Mouse (Mus musculus) T-cell, adult 2 months (primary cell): ENCODE results near the gene Uba7.

Source experiments
- DNase-seq: peaks from one replicate; pipeline ENCODE4 v3.0.0; 2022; ENCODE audit warnings: low spot score

The Uba7 gene

GRCm38 (mm10) chr9:107975399-107976386, at the start of gene Uba7:
Gene Uba7, plus strand, starts transcription at chr9:107975505.
- peak; percentile 52 for DNase-seq

- DNase-seq = no peak
Measured at GRCm38 (mm10) chr9:107926920-107927420, 48.3 kb upstream of the Uba7 start.

- DNase-seq = no peak
Measured at GRCm38 (mm10) chr9:107927749-107928148, 47.6 kb upstream of the Uba7 start.

GRCm38 (mm10) chr9:107928169-107928568, 47.1 kb upstream of the Uba7 start, which contains the start of gene Actl11:
Gene Actl11, plus strand, starts transcription at chr9:107928469.
- no peak for DNase-seq

GRCm38 (mm10) chr9:107932221-107932620, 43.1 kb upstream of the Uba7 start:
- DNase-seq = no peak

GRCm38 (mm10) chr9:107934146-107934545, 41.2 kb upstream of the Uba7 start:
- no peak for DNase-seq

- no peak for DNase-seq
Measured at GRCm38 (mm10) chr9:107935374-107935773, 39.9 kb upstream of the Uba7 start, which contains the start of gene Camkv. Gene Camkv, plus strand, starts transcription at chr9:107935674.

GRCm38 (mm10) chr9:107935790-107936214, 39.5 kb upstream of the Uba7 start:
- peak; percentile 53 for DNase-seq

- no peak for DNase-seq
Measured at GRCm38 (mm10) chr9:107936215-107936822, 39.0 kb upstream of the Uba7 start.

GRCm38 (mm10) chr9:107936831-107937230, 38.5 kb upstream of the Uba7 start:
- no peak for DNase-seq

- no peak for DNase-seq
Measured at GRCm38 (mm10) chr9:107947241-107948194, 27.8 kb upstream of the Uba7 start.

GRCm38 (mm10) chr9:107949184-107949921, 26.0 kb upstream of the Uba7 start:
- no peak for DNase-seq

- DNase-seq = no peak
Measured at GRCm38 (mm10) chr9:107949922-107950235, 25.4 kb upstream of the Uba7 start, which contains the start of gene Traip. Gene Traip, plus strand, starts transcription at chr9:107950136.

- DNase-seq = peak; percentile 83
Measured at GRCm38 (mm10) chr9:107950460-107951355, 24.6 kb upstream of the Uba7 start.

GRCm38 (mm10) chr9:107955613-107956289, 19.6 kb upstream of the Uba7 start:
- DNase-seq = no peak

GRCm38 (mm10) chr9:107957141-107957540, 18.2 kb upstream of the Uba7 start:
- DNase-seq = no peak

GRCm38 (mm10) chr9:107959896-107960295, 15.4 kb upstream of the Uba7 start:
- no peak for DNase-seq

GRCm38 (mm10) chr9:107960928-107961327, 14.4 kb upstream of the Uba7 start:
- no peak for DNase-seq

- no peak for DNase-seq
Measured at GRCm38 (mm10) chr9:107961351-107961762, 13.9 kb upstream of the Uba7 start.
